Mouse (Mus musculus) E14TG2a.4 (cell line): ENCODE measurements around the gene Prr12.
A peak's percentile ranks its signal among the peaks of the same experiment; 100 is the strongest.
"Not testable (repeated sequence)": the region's sequence is repeated elsewhere in the genome, so short reads cannot be mapped to it uniquely, and the experiment has no call there.

Experiments used
- H3K27me3 ChIP-seq: 2 replicates; pipeline ENCODE4 v1.6.1; 2014; ENCODE audit warnings: low read length, control low read depth; ENCODE audit not compliant: insufficient read depth
- H3K36me3 ChIP-seq: 2 replicates; pipeline ENCODE4 v1.6.1; 2014; ENCODE audit warnings: low read length, control low read depth; ENCODE audit not compliant: insufficient read depth
- H3K4me1 ChIP-seq: replicated peaks from 2 replicates; pipeline ENCODE4 v1.6.1; 2014; ENCODE audit warnings: low read depth, low read length, control low read depth
- H3K4me3 ChIP-seq: replicated peaks from 2 replicates; pipeline ENCODE4 v1.5.1; 2014; ENCODE audit warnings: mild to moderate bottlenecking, low read length
- H3K9me3 ChIP-seq: 2 replicates; pipeline ENCODE4 v1.6.1; 2014; ENCODE audit warnings: low read length, control low read depth
- CTCF ChIP-seq: conservative IDR thresholded peaks from 2 replicates; pipeline ENCODE4 v1.5.1; 2014; ENCODE audit warnings: low read length
- NANOG ChIP-seq: IDR thresholded peaks from 2 replicates; pipeline ENCODE4 v1.6.1; 2014; ENCODE audit warnings: borderline replicate concordance, low read length, mixed read lengths
- POU5F1 ChIP-seq: IDR thresholded peaks from 2 replicates; pipeline ENCODE4 v1.6.1; 2014; ENCODE audit warnings: low read length, borderline replicate concordance

Prr12 gene

GRCm38 (mm10) chr7:45025601-45026220 lies 27.0 kb downstream of the Prr12 start:
- H3K4me1 ChIP-seq, result peaks cover 53% of the 10 kb centered on the region
- no peak overlapping the region for H3K4me3 ChIP-seq
- TF ChIP-seq POU5F1, result no peak
- TF ChIP-seq NANOG, result no peak
- no peak for TF ChIP-seq CTCF
- H3K36me3 ChIP-seq, result peaks cover 52% of the 10 kb centered on the region
- H3K27me3 ChIP-seq, result no peaks in the 10 kb centered on the region
- H3K9me3 ChIP-seq, result no peaks in the 10 kb centered on the region

GRCm38 (mm10) chr7:45024281-45025248 lies 28.1 kb downstream of the Prr12 start:
- Histone ChIP-seq H3K4me1 (peaks cover 57% of the 10 kb centered on the region), H3K36me3 (peaks cover 41% of the 10 kb centered on the region), H3K27me3 (no peaks in the 10 kb centered on the region; the same call in 1 of the 2 replicates), H3K4me3 (no peak overlapping the region), H3K9me3 (no peaks in the 10 kb centered on the region)
- 0 out of 2 replicates have a peak, but pooled peaks have one; percentile 6 for TF ChIP-seq CTCF
- TF ChIP-seq POU5F1, result no peak
- TF ChIP-seq NANOG, result no peak

- not testable (repeated sequence) for H3K27me3 ChIP-seq, H3K4me3 ChIP-seq, H3K9me3 ChIP-seq
- Histone ChIP-seq H3K36me3 (peaks cover 34% of the 10 kb centered on the region), H3K4me1 (peaks cover 61% of the 10 kb centered on the region)
Measured at GRCm38 (mm10) chr7:45023711-45024110, 29.0 kb downstream of the Prr12 start.

GRCm38 (mm10) chr7:45020225-45020624 lies 32.5 kb downstream of the Prr12 start:
- Histone ChIP-seq H3K9me3 (no peaks in the 10 kb centered on the region), H3K27me3 (no peaks in the 10 kb centered on the region; the same call in 1 of the 2 replicates), H3K4me1 (peaks cover 46% of the 10 kb centered on the region), H3K36me3 (peaks cover 9% of the 10 kb centered on the region), H3K4me3 (no peak overlapping the region)
- TF ChIP-seq NANOG (no peak), CTCF (no peak)

GRCm38 (mm10) chr7:45019031-45019571 lies 33.6 kb downstream of the Prr12 start:
- peaks cover 45% of the 10 kb centered on the region for H3K4me1 ChIP-seq
- TF ChIP-seq NANOG (no peak), CTCF (no peak), POU5F1 (no peak)
- H3K4me3 ChIP-seq, result peak overlapping the region; percentile 99
- no peaks in the 10 kb centered on the region; the same call in 1 of the 2 replicates for H3K27me3 ChIP-seq
- no peaks in the 10 kb centered on the region for H3K9me3 ChIP-seq
- H3K36me3 ChIP-seq, result peaks cover 12% of the 10 kb centered on the region

- Histone ChIP-seq H3K9me3 (no peaks in the 10 kb centered on the region), H3K36me3 (peaks cover 28% of the 10 kb centered on the region), H3K4me3 (peak within 1 kb of the TSS; percentile 99), H3K4me1 (peaks cover 59% of the 10 kb centered on the region), H3K27me3 (no peaks in the 10 kb centered on the region; the same call in 1 of the 2 replicates)
- TF ChIP-seq POU5F1, result peak; percentile 78; the same call in 1 of the 2 replicates
- TF ChIP-seq CTCF, result no peak
- TF ChIP-seq NANOG, result no peak
Measured at GRCm38 (mm10) chr7:45017242-45018061, 35.2 kb downstream of the Prr12 start, which contains the start of gene Rras. Rras (plus strand) TSS chr7:45017961.

GRCm38 (mm10) chr7:45016761-45017160 lies 35.9 kb downstream of the Prr12 start:
- TF ChIP-seq CTCF (no peak), POU5F1 (no peak), NANOG (no peak)
- H3K4me3 ChIP-seq, result peak overlapping the region; percentile 99

More at GRCm38 (mm10) chr7:45016761-45017160, 35.9 kb downstream of the Prr12 start:
- Histone ChIP-seq H3K9me3 (no peaks in the 10 kb centered on the region), H3K4me1 (peaks cover 63% of the 10 kb centered on the region), H3K36me3 (peaks cover 35% of the 10 kb centered on the region), H3K27me3 (no peaks in the 10 kb centered on the region; the same call in 1 of the 2 replicates)
